Mouse (Mus musculus) left cerebral cortex, postnatal 14 days (tissue): ENCODE data around the gene Apba3. TPM values are rescaled to one million over a fixed set of nuclear protein-coding genes. Genes with fewer than 3 reads are reported as not detected.

Source experiments
- DNase-seq, 2 experiments: peaks; one replicate each; pipeline ENCODE4 v3.0.0; 2021 to 2022; ENCODE audit warnings: low spot score in 2 of 2, mixed read lengths in 1 of 2
- intact Hi-C: fragments of 180-260 bp; cut with DNase I; formaldehyde crosslinking; loops from one replicate; pipeline ENCODE4 v1.15.1; 2025
- total RNA-seq, 2 experiments: library from RNA; stranded (reverse); gene quantifications; 2 replicates each; pipeline ENCODE4 v1.2.3; 2021

Gene Apba3
- total RNA-seq, 2 experiments from 2014 or later, result 34.8 to 35.8 TPM

DNA sequence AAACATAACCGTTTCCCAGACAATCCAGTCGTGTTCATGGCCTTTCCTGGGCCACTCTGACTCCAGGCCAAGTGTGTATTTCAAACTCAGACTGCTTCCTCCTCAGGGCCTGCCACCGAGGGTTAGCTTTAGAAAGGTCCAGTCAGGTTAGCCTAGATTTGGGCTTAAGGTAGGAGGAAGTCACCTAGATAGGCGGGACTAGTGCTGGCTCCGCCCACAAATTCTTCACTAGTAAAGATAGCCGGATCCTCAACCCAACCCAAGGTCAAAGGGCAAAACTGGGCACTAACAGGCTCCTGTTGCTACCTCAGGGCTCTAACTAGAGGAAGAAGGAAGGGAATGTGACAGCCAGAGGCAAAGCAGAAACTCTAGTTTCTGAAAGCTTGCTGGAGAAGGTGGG, 19.8 kb downstream of the Apba3 start:
- intact Hi-C loops, result loop anchor here (5.0 kb wide), 2 partner anchors 61 to 166 kb away; no protein-coding TSS in a partner anchor
- no peak for DNase-seq

DNA sequence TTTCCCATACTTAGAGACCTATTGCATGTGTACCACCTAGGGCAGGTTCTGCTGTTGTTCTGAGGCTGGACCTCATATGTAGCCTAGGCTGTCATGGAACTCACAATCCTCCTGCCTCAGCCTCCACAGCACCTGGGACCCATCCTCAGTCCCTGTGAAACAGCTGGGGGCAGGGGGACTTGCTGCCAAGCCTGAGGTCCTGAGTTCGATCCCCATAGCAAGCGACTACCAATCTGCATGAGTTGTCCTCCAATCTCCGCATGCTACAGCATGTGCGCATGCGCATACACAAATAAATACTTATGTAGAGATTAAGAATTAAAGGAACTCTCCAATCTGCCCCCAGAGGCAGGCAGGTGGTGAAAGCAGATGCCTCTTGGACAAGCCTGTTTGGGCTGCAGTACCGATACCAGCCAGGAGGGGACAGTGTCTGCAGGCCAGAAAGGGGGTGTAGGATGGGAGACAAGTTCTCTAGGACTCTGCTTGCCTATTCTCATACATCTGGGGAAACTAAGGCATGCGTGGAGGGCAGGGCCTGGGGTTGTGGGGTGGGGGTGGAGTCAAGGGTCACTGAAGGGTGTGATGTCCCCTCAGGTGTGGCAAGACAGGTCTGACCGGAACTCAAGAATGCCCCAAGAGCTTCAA, 20.9 kb downstream of the Apba3 start:
- intact Hi-C loops, result loop anchor here (5.0 kb wide), 2 partner anchors 60 to 165 kb away; no protein-coding TSS in a partner anchor
- DNase-seq, result no peak

DNA sequence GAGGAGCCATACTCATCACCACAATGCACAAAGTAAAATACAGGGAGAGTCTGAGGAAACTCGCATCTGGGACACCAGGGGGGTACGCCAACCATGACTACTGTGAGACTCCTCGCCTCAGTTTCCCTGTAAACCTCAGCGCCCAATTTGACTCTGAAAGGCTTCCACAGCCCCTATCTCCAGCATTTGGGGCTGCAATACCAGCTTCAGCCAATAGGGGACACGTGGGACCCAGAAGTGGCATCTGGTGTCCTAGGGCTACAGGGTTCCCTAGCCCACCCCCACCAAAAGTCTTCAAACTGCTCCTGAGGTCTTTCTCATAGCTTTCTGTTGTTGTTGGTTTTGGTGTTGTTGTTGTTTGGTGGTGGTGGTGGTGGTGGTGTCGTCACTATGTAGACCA, 21.8 kb downstream of the Apba3 start:
- no peak for DNase-seq
- intact Hi-C loops, result loop anchor here (5.0 kb wide), 2 partner anchors 59 to 164 kb away; no protein-coding TSS in a partner anchor

DNA sequence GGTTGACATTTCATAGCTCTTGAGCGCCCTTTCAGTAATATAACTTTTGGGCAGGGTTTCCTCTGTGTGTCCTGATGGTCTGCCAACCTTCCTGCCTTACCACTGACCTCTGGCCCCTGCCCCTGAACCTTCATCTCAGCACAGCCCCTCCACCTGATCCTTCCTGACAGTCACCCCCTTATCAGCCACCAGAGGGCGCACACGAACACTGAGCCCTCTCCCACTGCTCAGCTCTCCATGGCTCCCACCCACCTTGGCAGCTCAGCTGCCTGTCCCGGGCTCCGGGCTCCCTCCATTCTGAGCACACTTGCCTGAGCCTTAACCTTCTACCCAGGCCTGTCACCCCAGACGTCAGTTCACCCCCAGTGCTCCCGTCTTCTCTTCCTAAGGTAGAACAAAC, 22.5 kb downstream of the Apba3 start:
- DNase-seq, result peak; percentile 68 to 76
- intact Hi-C loops, result loop anchor here (5.0 kb wide), 2 partner anchors 58 to 163 kb away; no protein-coding TSS in a partner anchor

DNA sequence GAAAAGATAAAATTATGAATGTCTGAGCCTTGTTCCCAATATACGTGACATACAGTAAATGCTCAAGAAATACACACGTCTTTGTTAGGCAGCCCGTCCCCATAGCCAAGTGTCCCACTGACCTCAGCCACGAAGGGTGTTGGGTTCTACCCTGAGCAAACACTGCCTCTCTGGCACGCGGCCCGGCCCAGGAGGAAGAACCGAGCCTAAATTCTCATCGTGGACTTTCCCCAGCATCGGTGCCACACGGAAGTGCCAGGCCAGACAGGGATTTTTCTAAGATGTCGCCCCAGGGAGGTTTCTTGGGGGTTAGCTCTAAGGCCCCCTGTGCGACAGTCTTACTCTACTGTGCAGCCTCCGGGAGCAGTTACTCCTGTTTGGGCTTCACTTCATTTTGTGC, 23.1 kb downstream of the Apba3 start:
- intact Hi-C loops, result loop anchor here (5.0 kb wide), 2 partner anchors 57 to 162 kb away; no protein-coding TSS in a partner anchor
- no peak for DNase-seq

DNA sequence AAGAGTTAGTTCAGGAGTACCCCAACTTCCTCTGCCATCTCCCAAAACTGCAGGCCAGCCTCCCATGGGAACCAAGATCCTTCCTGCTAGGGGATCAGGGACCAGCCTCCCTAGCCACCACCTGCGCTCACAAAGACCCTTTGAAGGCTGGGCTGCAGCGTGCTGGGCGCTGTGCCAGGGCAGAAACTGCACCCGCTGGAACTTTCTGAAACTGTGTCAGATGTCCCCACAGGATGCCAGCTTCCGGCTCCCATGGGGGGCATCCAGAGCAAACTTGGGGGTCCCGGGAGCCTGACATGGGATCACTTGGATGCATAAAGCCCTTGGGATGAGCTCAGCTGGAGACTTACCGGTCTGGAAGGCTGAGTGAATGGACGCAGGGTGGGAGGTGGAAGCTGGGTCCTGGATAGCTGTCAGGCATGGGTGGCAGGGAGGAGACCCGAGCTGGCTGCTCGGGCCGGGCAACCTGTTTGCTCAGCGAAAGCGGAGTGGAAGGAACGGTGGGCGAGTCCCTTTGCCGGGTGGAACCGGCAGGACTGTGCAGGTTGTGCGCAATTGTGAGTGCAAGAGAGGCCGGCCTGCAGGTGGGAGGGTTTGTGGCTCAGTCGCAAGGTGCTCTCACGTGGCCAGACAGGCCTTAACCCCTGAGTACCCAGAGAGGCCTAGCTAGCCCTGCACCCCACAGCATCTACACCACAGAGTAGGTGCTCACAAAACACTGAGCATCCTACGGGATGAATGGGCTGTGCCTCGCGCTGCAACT, 24.1 kb downstream of the Apba3 start:
- no peak for DNase-seq
- intact Hi-C loops, result no loop called here

DNA sequence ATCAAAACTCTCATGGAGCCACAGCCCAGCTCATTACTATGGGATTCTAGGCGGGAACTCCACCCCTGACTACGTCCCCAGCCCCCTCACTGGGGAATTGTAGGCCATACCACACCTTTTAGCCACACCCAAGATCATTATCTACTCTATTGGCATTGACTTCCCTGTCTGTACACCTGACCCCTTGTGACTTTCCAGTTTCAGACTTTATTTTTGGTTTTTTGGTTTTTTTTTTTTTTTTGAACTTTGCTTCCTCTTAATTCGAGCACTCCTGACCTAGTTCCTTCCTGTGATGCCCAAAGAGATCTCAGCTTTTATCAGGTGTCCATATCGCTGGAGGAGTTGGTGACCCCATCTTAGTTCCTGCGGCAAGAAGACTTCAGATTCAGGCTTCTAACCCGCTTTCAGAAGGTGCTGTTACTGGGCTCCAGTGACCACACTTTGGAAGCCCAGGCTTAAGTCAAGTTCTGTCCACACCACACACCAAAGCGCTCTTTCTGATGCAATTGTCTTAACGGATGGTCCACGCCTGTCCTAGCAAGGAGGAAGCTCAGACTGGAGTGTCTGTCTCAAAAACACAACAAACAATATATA, 24.8 kb downstream of the Apba3 start, which contains the start of gene Tjp3:
Tjp3 (minus strand) TSS at position 71 of the 594 bp plus-strand sequence.
- DNase-seq, result no peak
- intact Hi-C loops, result no loop called here

DNA sequence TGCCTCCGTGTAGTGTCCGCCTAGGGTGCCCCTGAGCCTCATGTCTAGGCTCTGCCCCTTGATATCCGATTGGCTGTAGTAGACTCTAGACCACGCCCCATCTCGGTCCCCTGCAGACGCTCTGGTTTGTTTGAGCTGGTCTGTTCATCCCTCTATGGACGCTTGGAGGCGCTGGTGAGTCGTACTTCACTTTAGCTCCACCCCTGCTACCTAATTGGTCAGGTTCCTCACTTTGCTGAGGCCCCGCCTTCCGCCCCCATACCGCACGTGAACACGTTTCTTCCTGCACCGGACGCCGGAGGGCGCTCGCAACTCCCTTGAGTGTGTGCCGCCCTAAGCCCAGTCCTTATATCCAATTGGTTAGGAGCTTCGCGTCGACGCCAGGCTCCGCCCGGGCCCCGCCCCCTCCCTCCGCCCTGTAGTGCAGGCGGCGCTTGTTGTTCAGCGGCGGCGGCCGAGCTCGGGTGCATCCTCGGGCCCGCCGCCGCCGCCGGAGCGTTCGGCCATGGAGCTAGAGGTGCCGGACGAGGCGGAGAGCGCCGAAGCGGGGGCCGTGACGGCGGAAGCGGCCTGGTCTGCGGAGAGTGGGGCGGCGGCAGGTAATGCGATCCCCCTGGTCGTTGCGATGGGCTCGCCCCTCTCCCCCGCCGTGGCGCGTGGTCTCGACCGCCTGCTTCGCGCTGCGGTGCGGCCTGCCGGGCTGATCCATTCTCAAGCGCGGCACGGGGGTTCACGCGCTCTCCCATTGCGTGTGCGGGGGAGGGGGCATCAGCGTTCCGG, 26.0 kb downstream of the Apba3 start, which contains the start of gene Pip5k1c:
Pip5k1c (plus strand) TSS at position 410 of the 780 bp plus-strand sequence.
- intact Hi-C loops, result no loop called here
- DNase-seq, result peak; percentile 100

DNA sequence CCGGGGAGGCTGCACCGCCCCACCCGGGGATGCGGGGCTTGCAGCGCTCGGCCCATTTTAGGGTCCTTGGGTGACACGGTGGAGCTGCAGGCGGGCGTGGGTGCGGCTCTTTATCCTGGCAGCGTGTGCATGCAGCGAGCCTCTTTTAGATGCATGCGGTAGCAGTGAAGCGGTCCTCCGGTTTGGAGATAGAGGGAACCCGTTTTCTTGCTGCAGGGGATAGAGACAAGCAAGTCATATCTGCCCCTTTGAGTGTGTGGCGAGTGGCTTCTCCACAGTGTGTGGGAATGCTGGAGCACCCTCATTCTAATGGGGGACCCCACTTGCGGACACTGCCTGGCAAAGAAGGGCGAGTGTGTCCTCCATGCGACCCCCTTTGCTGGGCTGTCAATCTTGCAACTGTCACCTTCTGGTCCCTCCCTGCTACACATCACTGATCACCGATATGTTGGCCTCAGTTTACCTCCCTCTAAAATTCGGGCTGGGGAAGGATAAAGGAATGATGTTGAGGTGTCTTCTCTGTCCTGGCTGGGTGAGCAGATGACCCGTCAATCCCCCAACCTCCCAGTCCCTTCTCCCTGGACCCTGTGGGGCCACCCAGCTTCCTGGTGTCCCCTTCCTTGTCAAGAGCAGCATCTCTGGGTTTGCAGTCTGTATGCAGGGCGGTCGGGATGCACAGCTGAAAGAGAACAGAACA, 26.7 kb downstream of the Apba3 start:
- no peak for DNase-seq
- intact Hi-C loops, result no loop called here

DNA sequence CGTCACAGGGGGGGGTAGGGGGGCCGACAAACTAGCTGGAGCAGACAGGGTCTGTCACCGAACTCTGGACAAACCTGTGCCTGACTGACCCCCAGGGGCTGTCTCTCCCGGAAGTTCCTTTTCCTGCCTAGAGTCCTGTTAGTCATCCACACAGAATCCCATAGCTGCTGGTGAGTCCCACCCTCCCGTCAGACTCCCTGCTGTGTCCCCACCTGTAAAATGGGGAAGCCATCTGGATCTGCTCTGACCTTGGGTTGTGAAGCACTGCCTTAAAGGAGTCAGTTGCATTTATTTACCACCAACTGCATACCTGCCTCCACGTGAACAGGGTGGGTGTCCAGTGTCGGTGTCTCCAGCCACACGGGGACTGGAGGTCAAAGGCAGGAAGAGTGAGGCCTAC, 27.7 kb downstream of the Apba3 start:
- no peak for DNase-seq
- intact Hi-C loops, result no loop called here

DNA sequence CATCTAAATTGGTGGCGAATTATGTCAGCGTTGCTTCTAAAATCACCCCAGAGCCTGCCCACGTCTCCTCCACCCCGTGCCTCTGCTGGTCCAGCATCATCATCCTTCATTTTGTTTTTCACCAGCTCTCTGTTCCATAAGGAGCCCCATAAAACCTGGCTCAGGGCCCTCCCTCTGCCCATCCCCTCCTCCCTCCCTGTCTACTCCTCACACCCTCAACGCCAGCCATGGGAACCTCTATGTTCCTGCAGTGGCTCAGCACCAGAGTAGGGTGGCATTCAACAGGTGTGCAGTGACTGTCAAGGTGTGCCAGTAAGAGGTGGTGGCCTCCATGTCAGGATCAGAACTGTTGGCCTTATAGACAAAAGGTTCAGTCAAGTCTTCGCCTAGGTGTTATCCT, 28.4 kb downstream of the Apba3 start:
- intact Hi-C loops, result no loop called here
- peak in 1 of 2 experiments; percentile 73 for DNase-seq

DNA sequence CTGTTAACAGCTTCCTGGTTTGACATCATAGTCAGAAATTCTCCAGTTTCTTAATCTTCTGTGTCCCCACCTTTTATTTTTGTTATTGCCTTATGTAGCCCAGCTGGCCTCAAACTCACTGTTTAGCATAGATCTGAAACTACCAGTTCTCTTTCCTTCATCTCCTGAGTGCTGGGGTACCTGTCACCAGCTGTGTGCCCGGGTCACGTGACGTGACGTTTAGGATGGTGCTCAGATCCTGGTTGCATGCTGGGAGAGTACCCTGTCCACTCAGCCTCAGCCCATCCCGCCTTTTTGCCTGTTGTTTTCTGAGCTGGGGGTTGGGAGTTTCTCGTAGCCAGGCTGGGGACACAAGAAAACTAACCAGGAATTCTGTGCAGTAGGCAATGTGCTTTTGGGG, 30.5 kb downstream of the Apba3 start:
- no peak for DNase-seq
- intact Hi-C loops, result no loop called here

DNA sequence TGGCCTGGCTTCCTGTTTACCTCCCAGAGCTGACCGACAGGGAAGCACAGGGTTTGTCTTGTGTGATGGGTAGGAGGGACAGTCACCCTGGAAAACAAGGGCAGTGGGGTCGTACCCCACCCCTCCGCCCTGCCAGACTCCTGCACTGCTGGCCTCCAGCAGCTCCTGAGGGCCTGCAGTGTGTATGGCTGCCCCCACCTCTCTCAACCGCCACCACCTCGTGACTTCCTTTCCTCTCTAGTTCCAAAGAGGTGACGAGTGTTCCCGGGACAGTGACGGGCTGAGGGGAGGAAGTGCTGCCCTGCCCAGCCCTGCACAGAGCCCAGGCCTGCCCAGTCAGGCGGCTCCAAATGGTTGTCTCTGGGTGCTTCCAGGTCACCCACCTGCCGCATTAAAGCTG, 31.1 kb downstream of the Apba3 start:
- intact Hi-C loops, result no loop called here

DNA sequence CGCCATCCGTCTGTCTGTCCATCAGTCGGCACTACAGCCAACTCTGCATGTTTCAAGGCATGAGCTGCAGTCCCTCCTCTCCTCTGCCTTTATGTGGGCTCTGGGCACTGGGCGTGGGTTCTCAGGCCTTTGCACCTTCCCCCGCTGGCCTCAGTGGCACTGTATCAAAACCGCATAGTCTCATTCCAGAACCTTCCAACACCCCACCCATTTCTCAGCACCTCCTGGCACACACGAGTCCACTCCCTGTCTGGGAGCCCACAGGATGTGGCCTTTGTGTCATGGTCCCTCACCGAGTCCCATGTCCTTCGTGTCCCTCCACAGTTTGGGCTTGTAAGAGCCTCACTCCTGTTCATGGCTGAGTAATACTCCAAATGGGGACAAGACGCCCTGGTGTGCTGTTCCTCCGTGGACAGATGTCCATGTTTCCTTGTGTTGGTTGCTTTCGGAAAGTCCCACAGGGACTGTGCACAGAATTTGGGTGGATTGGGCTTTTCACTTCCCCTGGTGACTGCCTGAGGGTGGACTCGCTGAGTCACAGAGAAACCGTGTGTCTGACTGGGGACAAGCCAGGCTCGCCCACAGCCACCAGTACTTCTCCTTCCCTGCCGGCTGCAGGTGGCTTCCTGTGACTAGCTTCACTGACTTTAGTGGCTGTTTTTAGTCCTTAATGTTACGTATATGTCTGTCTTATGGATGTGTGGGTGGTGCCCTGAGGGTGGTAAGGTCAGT, 31.8 kb downstream of the Apba3 start:
- intact Hi-C loops, result no loop called here
- DNase-seq, result peak; percentile 57 to 66

More for the DNA sequence above, 31.1 kb downstream of the Apba3 start:
- no peak for DNase-seq

DNA sequence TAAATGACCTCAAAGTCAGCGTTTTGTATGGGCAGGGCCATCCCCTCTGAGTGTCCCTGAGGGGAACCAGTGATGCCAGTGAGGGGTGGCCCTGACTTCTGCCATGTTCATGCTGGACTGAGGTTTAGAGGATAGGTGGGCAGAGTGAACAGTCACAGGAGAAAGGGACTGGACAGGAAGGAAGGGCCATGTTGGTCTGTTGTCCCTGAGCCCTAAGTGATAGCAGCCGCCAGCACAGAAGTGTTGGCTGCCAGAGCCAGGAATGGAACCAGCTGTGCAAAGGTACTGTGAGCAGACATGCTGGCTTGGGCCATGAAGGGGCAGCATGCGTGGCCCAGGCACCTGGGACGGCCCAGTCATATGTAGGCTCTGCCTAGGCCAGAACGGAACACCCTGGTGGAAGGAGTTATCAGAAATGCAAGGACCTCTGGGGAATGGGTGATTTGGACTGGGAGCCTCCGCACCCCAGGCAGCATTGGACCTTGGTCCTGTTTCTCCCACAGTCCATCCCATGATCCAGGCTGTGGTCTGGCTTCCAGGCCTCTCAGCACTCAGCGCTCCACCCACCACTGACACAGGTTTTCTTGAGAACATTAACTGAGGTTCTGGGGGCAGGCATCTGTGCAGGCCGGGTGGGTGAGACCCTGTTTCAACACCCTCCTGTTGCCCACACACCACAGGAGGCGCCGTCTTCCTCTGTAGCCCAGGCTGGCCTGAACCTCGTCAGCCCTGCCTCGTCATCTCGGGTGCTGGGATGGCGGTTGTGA, 33.0 kb downstream of the Apba3 start:
- DNase-seq, result no peak
- intact Hi-C loops, result no loop called here

DNA sequence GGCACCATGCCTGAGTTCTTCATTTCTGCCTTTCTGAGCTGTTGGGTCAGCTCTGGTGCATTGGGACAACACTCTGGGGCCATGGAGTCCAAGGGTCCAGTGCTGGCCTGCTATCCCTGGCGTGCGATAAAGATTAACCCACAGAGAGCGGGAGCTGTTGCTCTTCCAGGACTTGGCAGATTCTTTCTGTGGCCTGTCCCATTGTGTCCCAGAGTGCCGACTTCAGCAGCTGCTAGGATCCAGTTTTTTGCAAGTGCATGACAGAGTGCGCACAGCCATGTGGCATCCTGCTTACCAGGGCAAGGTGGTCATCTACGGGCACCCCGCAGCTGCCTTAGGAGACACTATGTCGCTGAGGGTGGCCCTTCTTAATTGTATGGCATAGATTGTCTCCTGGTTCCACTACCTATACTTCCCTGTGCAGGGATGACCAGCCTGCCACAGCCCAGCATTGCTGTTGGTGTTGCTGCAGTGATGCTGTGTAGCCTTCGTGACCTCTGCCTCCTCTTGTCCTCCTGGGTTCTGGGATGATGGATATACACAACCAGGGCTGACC, 33.7 kb downstream of the Apba3 start:
- intact Hi-C loops, result no loop called here
- DNase-seq, result no peak

DNA sequence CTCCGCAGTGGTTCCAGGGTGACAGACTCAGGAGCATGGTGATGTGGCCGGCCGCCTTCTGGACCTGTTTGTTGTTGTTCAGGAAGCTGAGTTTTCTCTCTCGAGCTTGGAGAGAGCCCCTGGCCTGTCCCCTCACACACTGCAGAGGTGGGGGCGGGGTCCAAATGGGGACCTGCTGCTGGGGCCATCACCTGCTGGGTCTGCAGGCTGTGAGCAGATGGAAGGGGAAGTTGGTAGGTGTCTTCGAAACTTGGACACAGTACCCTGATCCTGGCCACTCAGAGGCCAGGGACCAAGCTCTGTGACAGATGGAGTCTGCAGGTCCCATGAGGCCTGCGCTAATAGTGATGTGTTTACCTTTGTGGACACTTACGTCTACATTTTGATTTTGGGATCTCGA, 34.6 kb downstream of the Apba3 start:
- DNase-seq, result no peak
- intact Hi-C loops, result no loop called here
